Mouse (Mus musculus) forebrain, embryonic 15.5 days (tissue): ENCODE results near the gene Pxmp2. TPM values are rescaled to one million over a fixed set of nuclear protein-coding genes. Genes with fewer than 3 reads are reported as not detected.

Experiments used
- ATAC-seq: fragments of 200-750 bp; cut with Nextera tagmentation; replicated peaks from 2 replicates; pipeline ENCODE4 v1.8.0; 2017; ENCODE audit warnings: mild to moderate bottlenecking, moderate TSS enrichment, moderate library complexity
- H3K27ac ChIP-seq: fragments of 300-500 bp; sonication (generic); replicated peaks from 2 replicates; pipeline ENCODE4 v1.5.1; 2015; ENCODE audit warnings: mild to moderate bottlenecking, inconsistent platforms
- H3K27me3 ChIP-seq: fragments of 300-500 bp; sonication (generic); 2 replicates; pipeline ENCODE4 v1.6.1; 2015; ENCODE audit warnings: inconsistent platforms
- H3K36me3 ChIP-seq: fragments of 300-500 bp; sonication (generic); 2 replicates; pipeline ENCODE4 v1.6.1; 2015; ENCODE audit warnings: mild to moderate bottlenecking, inconsistent platforms
- H3K4me1 ChIP-seq: fragments of 300-500 bp; sonication (generic); 2 replicates; pipeline ENCODE4 v1.6.1; 2015; ENCODE audit warnings: inconsistent platforms
- H3K4me2 ChIP-seq: fragments of 300-500 bp; sonication (generic); replicated peaks from 2 replicates; pipeline ENCODE4 v1.6.1; 2015; ENCODE audit warnings: mild to moderate bottlenecking, inconsistent platforms
- H3K4me3 ChIP-seq: fragments of 300-500 bp; sonication (generic); 2 replicates; pipeline ENCODE4 v1.5.1; 2015; ENCODE audit warnings: mild to moderate bottlenecking, inconsistent platforms
- H3K9ac ChIP-seq: fragments of 300-500 bp; sonication (generic); replicated peaks from 2 replicates; pipeline ENCODE4 v1.6.1; 2015; ENCODE audit warnings: mild to moderate bottlenecking, inconsistent platforms
- H3K9me3 ChIP-seq: fragments of 300-500 bp; sonication (generic); 2 replicates; pipeline ENCODE4 v1.6.1; 2016; ENCODE audit warnings: inconsistent platforms
- WGBS: fragments of 180-500 bp; shearing (Covaris S2); methylation state at CpG from one replicate; pipeline ENCODE4 v1.1.7; 2015; ENCODE audit warnings: mixed read lengths; 5-methylcytosine and 5-hydroxymethylcytosine counted together
- polyA plus RNA-seq: library from polyadenylated mRNA; unstranded; fragments of >200 nt; fragmentation: Nextera tagmentation; extraction: Ambion mirVana; gene quantifications from 2 replicates; pipeline ENCODE4 v1.2.1, GENCODE M21; 2015

The Pxmp2 gene
- polyA plus RNA-seq, 1 experiment from 2014 or later: 6.3 TPM

DNA sequence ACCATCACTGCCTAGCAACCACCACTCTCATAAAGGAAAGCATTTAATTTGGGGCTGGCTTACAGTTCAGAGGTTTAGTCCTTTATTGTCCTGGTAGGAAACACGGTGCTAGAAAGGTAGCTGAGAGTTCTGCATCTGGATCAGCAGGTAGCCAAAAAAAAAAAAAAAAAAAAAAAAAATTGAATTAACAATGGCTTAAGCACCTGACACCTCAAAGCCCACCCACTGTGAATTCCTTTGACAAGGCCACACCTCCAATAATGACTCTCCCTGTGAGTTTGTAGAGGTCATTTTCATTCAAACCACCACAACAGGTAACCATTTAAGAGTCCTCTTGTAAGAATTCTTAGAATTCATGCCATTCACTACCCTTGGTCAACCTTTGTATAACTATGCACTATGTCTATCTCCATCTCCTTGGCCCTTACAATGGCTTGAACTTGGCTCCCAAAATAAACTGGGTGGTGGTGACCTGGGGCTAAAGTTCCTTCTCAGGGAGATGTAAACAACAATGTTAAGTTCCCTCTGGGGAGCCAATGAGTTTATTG lies 58.6 kb downstream of the Pxmp2 start:
- Histone ChIP-seq H3K4me1 (peaks cover 16% of the 10 kb centered on the region), H3K9me3 (no peaks in the 10 kb centered on the region), H3K4me3 (no peak overlapping the region), H3K9ac (no peak overlapping the region), H3K4me2 (no peak overlapping the region), H3K27ac (no peak overlapping the region), H3K36me3 (peaks cover 26% of the 10 kb centered on the region), H3K27me3 (no peaks in the 10 kb centered on the region)
- ATAC-seq: no peak
- WGBS: 42% methylated on average over 1 of the region's 1 CpGs

DNA sequence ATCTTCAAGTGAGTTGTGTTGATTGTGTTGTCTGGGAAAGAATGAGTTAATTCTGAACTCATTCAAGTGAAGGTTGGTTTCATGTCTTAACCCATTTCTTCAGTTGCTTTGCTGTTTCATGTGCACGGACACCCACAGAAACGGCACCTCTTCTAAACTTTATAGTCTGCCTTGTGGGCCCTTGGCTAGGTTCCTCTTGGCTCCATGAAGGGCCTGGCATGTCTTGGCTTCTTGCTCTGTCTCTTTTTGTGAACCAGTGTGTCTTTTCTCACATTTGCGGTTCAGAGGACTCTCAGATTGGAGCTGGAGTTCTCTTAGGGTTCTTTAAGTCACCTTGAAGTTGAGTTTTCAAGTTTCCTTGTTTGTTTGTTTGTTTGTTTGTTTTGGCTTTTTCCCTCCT lies 60.9 kb downstream of the Pxmp2 start:
- Histone ChIP-seq H3K4me1 (peaks cover 3% of the 10 kb centered on the region), H3K27me3 (no peaks in the 10 kb centered on the region), H3K36me3 (peaks cover 50% of the 10 kb centered on the region), H3K4me2 (no peak overlapping the region), H3K9me3 (no peaks in the 10 kb centered on the region), H3K4me3 (no peak overlapping the region), H3K27ac (no peak overlapping the region), H3K9ac (no peak overlapping the region)
- WGBS: 89% methylated on average over 3 of the region's 3 CpGs
- ATAC-seq: no peak

Other genes starting within 250 kb of the Pxmp2 start
- gene Gm17655, start 213.7 kb downstream of the Pxmp2 start, polyA plus RNA-seq: 4.6 and 8.8 TPM in 2 replicates
- gene Gm35315, start 191.8 kb downstream of the Pxmp2 start, polyA plus RNA-seq: 0.70 and 1.0 TPM in 2 replicates
- gene Plcxd1, start 186.2 kb downstream of the Pxmp2 start, polyA plus RNA-seq: 2.6 and 2.8 TPM in 2 replicates
- gene Gtpbp6, start 178.0 kb downstream of the Pxmp2 start, polyA plus RNA-seq: 66.3 and 67.9 TPM in 2 replicates
- gene Zfp605, start 176.1 kb downstream of the Pxmp2 start, polyA plus RNA-seq: 17.3 and 17.9 TPM in 2 replicates
- 85.2 and 86.9 TPM in 2 replicates for gene Chfr, start 150.3 kb downstream of the Pxmp2 start, polyA plus RNA-seq
- 21.6 and 21.7 TPM in 2 replicates for gene Golga3, start 109.5 kb downstream of the Pxmp2 start, polyA plus RNA-seq
- gene Ankle2, start 55.2 kb downstream of the Pxmp2 start, polyA plus RNA-seq: 26.9 and 28.6 TPM in 2 replicates
- gene Pgam5, start 16.3 kb downstream of the Pxmp2 start, polyA plus RNA-seq: 105 and 107 TPM in 2 replicates
- gene Pole, start 120 bp upstream of the Pxmp2 start, polyA plus RNA-seq: 14.3 and 16.3 TPM in 2 replicates
- 5.7 and 6.8 TPM in 2 replicates for gene P2rx2, start 57.0 kb upstream of the Pxmp2 start, polyA plus RNA-seq
- gene Lrcol1, start 58.5 kb upstream of the Pxmp2 start, polyA plus RNA-seq: not detected in 2 replicates
- gene Fbrsl1, start 162.3 kb upstream of the Pxmp2 start, polyA plus RNA-seq: 26.4 and 30.8 TPM in 2 replicates